Mouse (Mus musculus) NIH3T3 (cell line): ENCODE results near the gene Ripor3.

Experiments
- DNase-seq: peaks from one replicate; pipeline ENCODE4 v3.0.0-alpha.2; 2012; ENCODE audit warnings: low read depth

Gene Ripor3

GRCm38 (mm10) chr2:168028376-168028775 is 18.0 kb upstream of the Ripor3 start:
- no peak for DNase-seq

- DNase-seq, result no peak
These were observed 16.0 kb upstream of the Ripor3 start for GRCm38 (mm10) chr2:168026467-168026866.

GRCm38 (mm10) chr2:168025882-168026281 is 15.5 kb upstream of the Ripor3 start:
- DNase-seq, result no peak

- no peak for DNase-seq
These were observed 14.8 kb upstream of the Ripor3 start for GRCm38 (mm10) chr2:168025174-168025573.

GRCm38 (mm10) chr2:168023763-168024402 is 13.5 kb upstream of the Ripor3 start:
- DNase-seq, result no peak

GRCm38 (mm10) chr2:168019201-168019715 is 8.8 kb upstream of the Ripor3 start:
- no peak for DNase-seq

- DNase-seq, result peak; percentile 79
These were observed 6.6 kb upstream of the Ripor3 start for GRCm38 (mm10) chr2:168016951-168017391.

GRCm38 (mm10) chr2:168010893-168011292 is 475 bp upstream of the Ripor3 start:
- DNase-seq, result no peak

- DNase-seq, result no peak
These were observed 2.3 kb downstream of the Ripor3 start for GRCm38 (mm10) chr2:168008132-168008531.

GRCm38 (mm10) chr2:168006489-168006888 is 3.9 kb downstream of the Ripor3 start:
- DNase-seq, result no peak

- no peak for DNase-seq
These were observed 4.8 kb downstream of the Ripor3 start for GRCm38 (mm10) chr2:168005616-168006015.

- no peak for DNase-seq
These were observed 5.4 kb downstream of the Ripor3 start for GRCm38 (mm10) chr2:168005005-168005404.

GRCm38 (mm10) chr2:168004369-168004768 is 6.0 kb downstream of the Ripor3 start:
- DNase-seq, result no peak

GRCm38 (mm10) chr2:168003431-168003830 is 7.0 kb downstream of the Ripor3 start:
- no peak for DNase-seq

GRCm38 (mm10) chr2:168002884-168003283 is 7.5 kb downstream of the Ripor3 start:
- no peak for DNase-seq

GRCm38 (mm10) chr2:168002188-168002587 is 8.2 kb downstream of the Ripor3 start:
- DNase-seq, result no peak

- DNase-seq, result peak; percentile 44
These were observed 11.2 kb downstream of the Ripor3 start for GRCm38 (mm10) chr2:167999145-167999743.

GRCm38 (mm10) chr2:167997562-167997961 is 12.9 kb downstream of the Ripor3 start:
- no peak for DNase-seq

- no peak for DNase-seq
These were observed 13.7 kb downstream of the Ripor3 start for GRCm38 (mm10) chr2:167996672-167997215.

- DNase-seq, result no peak
These were observed 14.4 kb downstream of the Ripor3 start for GRCm38 (mm10) chr2:167995870-167996635.

- DNase-seq, result no peak
These were observed 17.2 kb downstream of the Ripor3 start for GRCm38 (mm10) chr2:167993260-167993659.

GRCm38 (mm10) chr2:167989310-167989709 is 21.1 kb downstream of the Ripor3 start:
- peak; percentile 65 for DNase-seq

- DNase-seq, result no peak
These were observed 22.8 kb downstream of the Ripor3 start for GRCm38 (mm10) chr2:167987640-167988039.
